Mouse (Mus musculus) frontal cortex, adult (tissue): ENCODE data around the gene Tacc2.

Experiments
- ATAC-seq: cut with Nextera tagmentation; 2 replicates; pipeline ENCODE4 v1.9.2; 2017; ENCODE audit warnings: mild to moderate bottlenecking, moderate library complexity, mixed read lengths; ENCODE audit not compliant: low TSS enrichment

Gene Tacc2

DNA sequence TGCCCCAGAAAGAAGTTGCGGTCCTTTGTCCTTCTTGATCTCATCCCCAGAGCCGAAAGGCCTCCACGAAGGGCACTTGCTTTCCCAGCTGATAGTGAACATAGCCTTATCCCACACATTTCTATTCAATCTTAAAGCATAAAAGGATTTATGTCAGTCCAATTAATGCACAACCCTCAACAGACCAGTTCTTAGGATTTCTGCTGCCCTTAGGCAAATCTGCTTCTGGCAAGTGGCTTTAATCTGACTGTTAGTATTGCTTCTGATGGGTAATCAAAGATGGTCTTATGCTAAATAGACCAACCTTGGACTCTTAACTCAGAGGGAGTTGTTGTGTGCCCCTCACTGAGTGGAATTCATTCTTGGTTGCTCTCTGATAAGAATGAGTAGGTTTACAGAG is 40.4 kb downstream of the Tacc2 start:
- ATAC-seq, result no peak

DNA sequence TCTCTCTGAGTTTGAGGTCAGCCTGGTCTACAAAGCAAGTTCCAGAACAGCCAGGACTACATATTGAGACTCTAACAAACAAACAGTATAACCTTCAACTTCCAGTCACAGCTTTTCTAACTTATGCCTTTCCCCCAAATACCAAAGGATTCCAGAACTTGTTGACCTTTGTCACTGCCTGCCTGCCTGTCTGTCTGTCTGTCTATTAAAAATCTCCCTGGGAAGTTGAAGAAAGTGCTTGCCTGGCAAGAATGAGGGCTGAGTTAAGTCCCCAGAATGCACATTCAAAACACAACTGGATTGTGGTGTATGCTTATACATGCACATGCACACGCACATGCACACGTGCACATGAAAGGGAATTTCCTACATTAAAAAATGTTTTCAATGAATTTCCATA is 43.8 kb downstream of the Tacc2 start:
- no peak for ATAC-seq

DNA sequence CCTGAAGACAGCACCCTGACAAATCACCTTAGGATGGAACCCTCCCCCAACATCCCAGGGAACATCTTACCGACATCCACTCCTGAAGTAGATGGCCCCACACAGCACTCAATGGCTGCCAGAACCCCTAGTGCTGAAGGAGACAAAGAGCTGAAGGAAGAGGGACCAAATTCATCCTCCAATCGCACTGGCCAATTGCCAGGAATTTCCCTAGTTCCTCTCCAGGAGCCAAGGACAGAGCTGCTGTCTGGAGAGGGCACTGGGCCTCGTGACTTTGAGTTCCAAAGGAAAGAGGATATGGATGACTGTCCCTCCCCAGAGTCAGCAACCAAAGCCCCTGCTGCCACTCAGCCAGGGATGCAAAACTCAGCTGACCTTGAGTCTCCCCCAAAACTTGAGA is 44.7 kb downstream of the Tacc2 start:
- ATAC-seq, result no peak

DNA sequence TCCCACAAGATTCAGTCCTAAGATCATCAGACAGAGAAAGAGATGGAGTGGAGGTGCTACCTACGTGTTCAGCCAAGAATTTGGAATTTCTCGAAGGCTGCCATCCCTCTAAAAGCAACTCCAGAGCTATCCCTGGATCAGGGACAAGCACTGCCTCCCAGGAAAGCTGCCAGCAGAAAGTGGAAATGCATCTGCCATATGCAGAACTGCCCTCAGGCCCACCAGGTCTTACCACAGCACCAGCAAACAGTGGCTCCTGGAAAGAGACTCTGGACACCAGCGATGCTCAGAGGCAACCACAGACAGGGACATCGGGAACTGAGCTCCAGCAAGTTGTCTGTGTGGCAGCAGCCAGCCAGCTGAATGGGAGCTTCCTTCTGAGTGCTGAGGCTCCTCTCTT is 45.1 kb downstream of the Tacc2 start:
- peak; percentile 24; the same call in 1 of the 2 replicates for ATAC-seq

DNA sequence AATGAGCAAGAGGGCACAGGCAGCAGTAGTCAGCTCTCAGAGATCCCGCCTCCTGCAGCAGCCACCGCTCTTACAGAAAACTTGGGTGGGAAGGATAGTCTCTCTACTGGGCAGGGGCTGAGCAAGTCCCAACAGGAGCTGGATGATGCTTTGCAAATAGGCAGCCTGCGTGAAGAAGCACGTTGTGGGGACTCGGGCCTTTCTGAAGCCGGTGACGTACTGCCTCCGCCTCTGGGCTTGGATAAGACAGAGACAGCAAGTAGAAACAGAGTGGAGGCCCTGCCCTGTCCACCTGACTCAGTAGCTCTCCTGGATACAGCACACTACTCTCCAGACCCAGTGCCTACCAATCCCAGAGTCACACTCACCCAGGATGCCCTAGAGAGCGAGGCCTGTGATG is 47.1 kb downstream of the Tacc2 start:
- no peak for ATAC-seq

DNA sequence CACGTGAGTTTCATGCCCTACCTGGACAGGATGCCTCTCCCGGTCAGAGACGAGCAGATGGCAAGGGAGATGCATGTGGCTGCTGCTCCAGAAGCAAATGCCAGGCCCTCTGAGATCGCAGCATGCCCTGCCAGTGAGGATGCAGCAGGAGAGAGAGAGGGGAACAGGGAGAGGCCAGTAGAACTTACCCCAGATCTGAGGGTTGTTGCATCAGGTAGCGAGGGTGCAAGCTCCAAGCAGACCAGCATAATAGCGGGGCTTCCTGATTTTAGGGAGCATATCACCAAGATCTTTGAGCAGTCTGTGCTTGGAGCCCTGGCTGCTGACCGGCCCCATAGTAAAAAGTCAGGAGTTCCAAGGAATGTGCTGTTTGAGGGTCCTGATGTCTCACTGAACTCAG is 48.1 kb downstream of the Tacc2 start:
- no peak for ATAC-seq

DNA sequence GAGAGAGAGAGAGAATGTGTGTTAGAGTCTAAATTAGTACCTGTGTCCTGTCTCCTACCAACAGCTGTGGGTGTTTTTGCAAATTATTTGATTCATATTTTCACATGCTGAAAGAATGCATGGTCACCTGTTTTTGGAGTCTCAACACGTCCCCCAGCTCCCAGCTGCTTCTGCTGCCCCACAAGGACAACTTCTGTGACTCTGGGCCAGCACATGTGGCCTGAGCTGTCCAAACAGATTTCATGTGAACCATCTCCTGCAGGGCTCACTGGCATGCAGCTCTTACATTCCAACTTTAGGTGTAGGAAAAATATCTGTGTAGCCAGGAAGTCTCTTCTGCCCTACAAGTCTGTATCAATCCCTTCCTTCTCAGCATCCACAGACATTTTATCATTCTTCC is 51.4 kb downstream of the Tacc2 start:
- ATAC-seq, result no peak; the same call in 1 of the 2 replicates

DNA sequence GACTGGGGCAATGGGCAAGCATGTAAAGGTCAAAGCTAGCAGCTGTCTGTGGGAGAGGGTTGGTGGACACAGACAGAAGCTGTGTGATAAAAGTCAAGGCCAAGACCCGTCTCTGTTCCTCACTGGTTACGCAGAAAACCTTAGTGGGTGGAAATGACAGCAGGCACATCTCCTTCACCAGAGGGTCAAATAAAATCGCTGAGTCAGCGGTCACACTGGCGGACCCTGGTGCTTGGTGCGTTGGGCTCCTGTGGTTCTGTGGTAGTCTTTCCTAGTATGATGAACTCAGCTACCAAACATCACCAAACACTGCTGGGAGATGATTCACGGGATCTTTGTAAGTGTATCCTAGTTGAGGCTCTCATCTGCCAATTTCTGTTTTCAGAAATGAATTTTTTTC is 52.8 kb downstream of the Tacc2 start:
- ATAC-seq, result no peak

DNA sequence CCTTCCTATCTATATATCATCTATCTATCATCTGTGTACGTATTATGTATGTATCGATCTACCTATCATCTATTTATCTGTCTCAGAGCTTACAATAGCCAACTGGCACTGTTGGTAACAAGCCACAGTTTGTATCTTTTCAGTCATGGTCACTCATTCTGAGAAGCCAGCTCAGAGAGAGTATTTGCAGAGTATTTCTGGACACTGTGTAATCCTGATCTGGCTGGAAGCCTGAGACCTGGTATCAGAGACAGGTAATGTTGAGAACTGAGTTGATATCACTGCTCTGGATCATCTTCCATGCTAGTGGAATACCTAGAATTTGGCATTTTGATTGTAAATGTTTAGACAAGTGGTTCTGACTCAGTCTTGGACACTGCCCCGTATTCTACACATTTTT is 53.7 kb downstream of the Tacc2 start:
- no peak for ATAC-seq

DNA sequence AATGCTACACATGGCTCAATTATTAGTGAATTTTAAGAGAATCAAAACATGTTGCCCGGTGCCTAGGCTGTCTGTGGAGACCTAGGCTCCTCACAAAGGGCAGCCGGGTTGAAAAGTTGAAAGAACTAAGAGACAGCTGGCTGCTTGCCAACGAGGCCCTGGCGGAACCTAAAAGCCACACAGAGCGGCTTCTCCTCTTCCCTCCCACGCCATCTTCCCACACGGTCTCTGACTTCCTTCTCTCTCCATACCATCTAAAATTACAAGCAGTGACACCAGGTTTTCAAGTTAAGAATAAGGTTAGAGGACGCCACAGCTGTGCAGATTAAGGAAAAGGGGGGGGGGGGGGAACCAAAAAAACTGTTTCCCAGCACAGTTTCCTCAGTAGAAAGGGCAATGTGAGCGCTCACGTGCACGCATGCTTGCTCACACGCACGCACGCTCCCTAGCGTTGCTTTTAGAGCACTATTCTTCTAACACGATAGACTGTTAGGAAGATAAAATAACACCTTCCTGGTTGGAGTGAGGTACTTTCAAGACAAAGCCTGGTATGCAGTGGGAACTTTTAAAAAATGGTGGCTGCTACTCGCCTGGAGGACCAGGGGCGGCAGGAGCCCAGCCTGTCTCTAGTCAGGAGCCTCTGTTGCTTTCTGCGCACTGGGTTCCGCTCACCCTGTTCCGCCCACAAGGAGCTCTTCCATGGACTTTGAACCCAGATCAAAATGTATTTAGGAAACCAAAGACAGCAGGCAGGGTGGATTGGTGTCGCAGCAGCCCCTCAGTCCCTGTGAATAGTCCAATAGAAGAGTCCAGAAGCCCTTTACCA is 54.5 kb downstream of the Tacc2 start:
- ATAC-seq, result no peak

DNA sequence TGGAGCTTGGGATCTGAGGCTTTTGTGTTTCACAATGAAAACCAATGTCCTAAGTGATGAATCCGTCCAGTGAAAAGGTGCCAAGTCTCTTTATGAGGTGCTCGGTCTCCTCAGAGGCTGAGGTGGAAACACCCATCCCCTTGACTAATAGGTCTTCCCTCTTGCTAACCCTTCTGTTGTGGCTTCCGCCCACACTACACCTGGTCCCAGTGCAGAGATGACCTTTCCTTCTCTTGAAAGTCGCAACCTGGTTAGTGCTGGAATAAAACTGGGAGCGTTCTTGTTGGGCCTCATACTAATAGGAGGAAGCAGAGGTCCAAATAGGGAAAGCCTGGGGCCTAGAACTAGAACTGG is 55.1 kb downstream of the Tacc2 start:
- ATAC-seq, result no peak

DNA sequence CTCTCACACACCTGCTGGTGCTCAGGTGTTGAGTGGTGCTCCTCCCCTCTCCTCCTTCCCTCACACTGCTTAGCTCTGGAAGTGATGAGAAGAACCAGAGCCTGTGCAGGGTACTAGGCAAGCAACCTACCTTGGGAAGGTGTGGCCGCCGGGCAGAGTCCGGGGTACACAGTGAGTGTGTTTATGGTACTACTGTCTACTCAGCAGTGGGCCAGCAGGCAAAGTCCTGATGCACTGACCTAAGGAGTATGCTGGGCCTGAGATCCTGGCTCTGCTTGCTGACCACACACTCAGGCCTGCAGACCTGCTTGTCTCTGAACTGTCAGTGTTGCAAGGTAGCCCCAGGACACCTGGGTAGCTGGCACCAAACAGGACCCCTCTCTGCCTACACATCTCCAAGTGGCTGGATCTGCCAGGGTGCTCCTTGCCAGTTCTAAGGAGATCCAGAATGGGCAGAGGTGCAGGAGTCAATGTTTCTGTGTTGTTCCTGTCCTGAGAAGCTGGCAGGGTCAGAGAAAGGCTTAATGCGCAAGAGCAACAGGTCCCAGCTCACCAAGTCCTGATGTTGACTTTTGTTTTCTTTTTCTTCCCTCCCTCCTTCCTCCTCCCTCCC is 57.1 kb downstream of the Tacc2 start:
- ATAC-seq, result no peak

DNA sequence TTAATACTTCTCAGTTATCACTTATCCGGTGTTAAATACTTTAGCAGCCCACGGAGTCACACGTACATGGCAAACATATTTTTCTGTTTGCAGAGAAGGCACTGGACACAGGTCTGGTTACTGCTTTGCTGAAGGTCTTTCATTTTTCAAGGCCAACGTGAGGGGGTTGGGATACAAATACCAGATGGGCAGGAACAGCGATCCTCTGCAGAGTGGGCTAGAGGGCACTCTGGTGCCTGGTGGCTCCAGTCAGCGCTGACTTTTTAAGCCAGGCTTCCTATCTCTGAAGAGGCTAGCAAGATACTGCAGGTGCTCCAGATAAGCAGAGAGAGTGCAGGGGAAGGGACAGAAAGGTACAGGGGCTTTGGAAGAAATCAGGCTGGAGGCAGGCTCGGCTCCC is 58.0 kb downstream of the Tacc2 start:
- no peak for ATAC-seq

DNA sequence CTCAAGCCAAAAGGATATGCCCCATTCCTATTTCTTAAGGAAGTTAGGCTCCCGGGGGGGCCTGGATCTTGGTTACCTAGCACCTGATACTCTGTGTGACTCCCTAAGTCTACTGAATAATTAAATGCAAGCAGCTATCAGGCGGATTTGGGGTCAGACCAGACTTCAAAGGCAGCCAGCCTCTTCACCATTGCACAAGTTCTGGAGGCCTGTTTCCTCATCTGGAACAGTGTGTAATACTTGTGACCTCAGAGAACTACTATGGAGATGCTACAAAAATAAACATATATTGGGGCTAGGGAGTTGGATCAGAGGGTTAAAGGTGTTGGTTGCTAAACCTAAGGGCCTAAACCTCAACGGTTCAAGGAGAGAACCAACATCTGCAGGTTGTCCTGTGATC is 59.0 kb downstream of the Tacc2 start:
- ATAC-seq, result no peak

DNA sequence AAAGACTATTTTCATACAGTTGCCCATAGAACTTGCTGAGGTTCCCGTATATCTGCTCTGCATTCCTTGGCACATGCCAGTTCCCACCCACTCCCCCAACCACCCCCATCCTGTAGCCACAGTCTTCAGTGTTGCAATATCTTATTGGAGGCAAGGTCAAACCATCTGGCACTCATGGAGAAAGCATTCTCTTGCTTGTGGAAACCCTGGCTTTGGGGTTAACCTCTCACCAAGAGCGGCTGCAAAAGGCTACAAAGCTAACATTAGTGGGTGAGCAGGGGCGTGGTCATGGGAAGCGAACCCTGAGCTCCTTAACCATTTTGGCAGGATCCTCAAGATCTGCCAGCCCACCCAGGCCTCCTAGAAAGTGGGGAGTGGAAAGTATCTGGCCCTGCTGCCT is 59.7 kb downstream of the Tacc2 start:
- ATAC-seq, result no peak

DNA sequence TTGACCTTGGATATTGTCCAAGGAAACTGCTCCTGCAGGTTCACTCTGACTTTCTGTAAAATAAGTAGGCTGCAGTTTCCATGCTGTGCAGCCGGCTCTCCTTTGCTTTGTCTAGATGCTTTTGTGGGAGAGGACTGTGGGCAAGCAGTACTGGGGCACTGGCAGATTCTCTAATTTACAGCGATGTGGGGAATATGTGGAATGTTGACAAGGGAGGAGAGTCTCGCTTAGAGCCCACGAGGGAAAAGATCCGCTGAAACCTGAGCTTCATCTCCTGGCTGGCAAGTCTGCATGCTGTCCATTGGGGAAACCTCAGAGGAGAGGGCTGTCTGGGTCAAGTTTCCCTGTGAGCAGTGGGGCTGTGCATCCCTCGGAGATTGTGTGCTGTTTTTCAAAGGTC is 60.6 kb downstream of the Tacc2 start:
- no peak for ATAC-seq

DNA sequence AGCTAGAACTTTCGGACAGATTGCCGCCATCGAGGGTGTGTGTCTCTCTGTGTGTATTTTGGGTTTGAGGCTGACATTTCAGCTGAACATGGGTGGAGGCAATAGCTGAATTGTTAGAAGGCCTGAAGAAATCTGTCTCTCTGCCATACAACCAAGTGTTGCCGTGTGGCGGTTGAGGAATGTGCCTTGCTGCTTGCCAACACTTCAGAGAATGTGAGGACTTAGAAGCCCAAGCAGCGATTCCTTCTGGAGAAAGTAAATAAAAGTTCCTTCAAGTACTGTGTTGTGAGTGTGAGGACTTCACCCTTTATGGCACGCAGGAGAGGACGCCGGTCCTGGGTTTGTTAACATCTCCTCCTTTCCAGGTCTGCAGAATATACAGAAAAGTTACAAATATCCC is 63.4 kb downstream of the Tacc2 start:
- no peak; the same call in 1 of the 2 replicates for ATAC-seq

DNA sequence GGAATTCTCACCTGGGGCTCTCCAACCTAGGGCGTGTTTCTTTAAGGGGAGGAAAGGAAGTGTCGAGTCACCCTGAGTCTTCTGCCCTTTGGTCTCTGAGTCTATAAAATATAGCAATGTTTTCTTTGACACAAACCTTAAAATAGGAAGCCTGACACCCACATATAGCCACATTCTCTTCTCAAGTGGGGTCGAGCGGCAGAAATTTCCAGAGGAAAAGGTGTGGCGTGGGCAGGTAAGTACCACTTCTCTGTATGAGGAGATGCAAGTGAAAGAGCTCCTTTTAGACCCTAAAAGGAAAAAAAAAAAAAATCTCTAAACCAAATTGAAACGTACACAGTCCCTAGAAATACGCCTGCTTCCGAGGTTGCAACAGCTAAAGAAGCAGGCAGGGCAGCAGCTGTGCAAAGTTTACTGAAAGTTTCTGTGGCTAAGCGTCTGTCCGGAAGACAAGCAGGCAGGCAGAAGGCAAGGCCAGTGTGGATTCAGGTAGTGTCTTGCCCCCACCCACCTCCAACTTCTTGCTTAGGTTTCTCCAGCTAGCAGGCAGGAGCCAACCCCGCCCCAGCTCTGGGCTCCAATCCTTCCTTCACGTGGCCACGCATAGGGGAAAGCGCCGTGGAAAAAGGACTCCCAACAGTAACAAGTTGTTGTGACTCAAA is 68.2 kb downstream of the Tacc2 start:
- no peak for ATAC-seq

DNA sequence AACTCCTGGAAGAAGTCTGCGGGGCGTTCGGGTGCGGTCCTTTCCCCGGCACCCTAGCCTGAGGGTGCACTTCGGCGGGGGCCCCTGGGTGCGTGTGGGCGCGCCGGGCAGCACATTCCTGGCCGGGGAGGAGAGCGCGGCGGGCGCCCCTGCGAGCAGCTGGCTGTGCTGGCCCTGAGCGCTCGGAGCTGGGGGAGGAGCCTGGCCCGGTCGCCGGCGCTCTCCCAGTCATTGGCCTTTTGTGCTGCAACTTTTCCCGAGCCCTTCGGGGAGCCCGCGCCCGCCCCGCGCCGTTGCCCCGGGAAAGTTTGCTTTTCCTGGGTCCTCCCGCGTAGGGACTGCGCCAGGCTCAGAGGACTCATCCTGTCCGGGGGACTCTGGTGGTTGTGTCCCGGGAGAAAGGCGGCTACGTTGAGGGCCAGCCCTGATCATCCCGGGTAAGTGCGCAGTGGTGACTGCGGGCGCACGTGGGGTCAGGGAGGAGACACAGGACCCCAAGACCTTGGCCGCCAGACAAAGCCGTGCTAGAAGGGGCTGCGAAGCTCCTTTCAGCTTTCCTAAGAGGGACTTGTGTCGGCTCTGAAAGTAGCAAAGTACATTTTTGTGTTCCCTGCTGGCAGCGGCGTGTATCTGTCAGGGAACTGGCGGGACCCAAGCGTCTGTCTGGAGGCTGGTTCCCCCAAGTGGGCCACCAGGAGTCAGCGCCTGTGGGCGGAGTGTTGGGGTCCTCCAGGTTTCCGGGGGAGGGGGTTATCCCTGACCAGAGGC is 68.9 kb downstream of the Tacc2 start:
- ATAC-seq, result peak; percentile 31; the same call in 1 of the 2 replicates

DNA sequence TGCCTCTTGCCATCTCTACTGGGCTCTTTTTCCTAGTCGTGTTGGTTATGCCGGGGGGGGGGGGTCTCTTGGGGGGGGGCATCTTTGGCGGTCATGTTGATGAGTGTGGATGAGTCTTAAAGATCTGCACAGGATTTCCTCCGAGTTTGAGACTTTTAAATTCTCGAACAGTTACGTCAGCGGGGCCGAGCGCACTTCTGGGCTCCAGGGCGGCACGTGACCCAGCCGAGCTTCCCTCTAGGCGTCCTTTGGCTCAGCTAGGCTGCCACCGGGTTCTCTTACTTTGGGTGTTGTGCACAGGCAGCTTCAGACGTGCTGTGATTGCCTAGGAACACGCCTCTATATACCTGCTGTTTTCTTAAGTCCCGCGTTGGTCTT is 69.5 kb downstream of the Tacc2 start:
- no peak for ATAC-seq

DNA sequence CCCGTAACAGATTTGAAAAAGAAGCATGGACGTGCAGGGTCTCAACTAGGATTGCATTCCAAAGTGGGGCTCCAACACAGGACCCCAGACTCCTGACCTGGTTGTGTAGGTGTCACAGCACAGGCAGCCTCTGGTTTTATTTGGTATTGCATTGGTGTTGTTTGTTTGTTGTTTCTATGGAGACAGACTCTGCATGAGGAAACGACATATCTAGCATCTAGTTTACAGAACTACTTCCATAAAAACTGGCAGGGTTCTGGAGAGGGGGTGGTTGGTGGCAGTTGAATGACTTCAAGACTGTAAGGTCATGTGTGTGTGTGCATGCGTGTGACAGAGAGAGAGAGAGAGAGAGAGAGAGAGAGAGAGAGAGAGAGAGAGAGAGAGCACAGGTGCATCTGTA is 70.8 kb downstream of the Tacc2 start:
- ATAC-seq, result no peak

DNA sequence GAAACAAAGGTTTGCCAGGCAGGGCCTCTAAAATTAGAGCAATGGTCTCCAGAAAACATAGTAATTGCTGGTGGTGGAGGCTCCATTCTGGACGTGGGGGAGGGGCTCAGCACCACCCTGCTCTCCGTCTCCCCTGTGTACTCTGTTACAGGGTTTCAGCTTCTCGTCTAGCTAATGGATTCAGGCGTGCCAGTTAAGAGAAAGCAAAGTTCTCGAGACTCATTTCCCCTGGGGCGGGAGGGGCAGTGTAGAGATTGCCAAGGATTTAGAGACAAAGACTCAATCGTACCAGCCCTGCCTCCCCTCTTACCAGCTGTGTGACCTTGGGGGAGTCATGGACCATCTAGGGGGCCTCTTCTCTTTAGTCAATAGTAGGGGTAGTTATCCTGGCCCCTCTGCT is 72.0 kb downstream of the Tacc2 start:
- no peak for ATAC-seq

DNA sequence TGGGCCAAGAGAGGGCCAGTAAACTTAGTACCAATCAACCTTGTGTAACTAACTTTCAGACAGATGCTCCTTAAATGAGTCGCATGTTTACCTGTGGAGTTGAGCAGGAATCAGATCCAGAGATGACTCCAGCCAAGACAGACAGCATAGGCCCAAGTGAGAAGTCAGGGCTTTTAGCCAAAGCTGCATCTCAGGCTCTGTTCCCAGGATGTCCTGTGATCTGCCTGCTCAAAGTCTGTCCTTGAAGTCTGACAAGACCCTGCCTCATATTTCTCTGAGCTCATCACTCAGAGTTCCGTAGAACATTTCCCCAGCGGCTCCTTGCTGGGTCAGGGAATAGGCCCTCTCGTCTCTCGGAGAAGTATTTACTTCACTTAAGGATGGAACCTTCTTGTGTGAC is 73.4 kb downstream of the Tacc2 start:
- ATAC-seq, result no peak
